Mouse (Mus musculus): ENCODE measurements around the gene Cblb.

GRCm38 (mm10) chr16:52090899-52091298 lies 59.9 kb downstream of the Cblb start:
- TF ChIP-seq POLR2A (IDR thresholded peaks at IDR 0.05; ENCODE audit: extremely low read depth, insufficient read depth, low read length) = no peak
- TF ChIP-seq CTCF (IDR thresholded peaks at IDR 0.05; ENCODE audit: low read depth, low read length) = no peak
